Mouse (Mus musculus): ENCODE measurements around the gene Gm42688. TPM values are rescaled to one million over a fixed set of nuclear protein-coding genes. Genes with fewer than 3 reads are reported as not detected.

Gene Gm42688
- polyA plus RNA-seq, 1 experiment: 10.3 TPM

DNA sequence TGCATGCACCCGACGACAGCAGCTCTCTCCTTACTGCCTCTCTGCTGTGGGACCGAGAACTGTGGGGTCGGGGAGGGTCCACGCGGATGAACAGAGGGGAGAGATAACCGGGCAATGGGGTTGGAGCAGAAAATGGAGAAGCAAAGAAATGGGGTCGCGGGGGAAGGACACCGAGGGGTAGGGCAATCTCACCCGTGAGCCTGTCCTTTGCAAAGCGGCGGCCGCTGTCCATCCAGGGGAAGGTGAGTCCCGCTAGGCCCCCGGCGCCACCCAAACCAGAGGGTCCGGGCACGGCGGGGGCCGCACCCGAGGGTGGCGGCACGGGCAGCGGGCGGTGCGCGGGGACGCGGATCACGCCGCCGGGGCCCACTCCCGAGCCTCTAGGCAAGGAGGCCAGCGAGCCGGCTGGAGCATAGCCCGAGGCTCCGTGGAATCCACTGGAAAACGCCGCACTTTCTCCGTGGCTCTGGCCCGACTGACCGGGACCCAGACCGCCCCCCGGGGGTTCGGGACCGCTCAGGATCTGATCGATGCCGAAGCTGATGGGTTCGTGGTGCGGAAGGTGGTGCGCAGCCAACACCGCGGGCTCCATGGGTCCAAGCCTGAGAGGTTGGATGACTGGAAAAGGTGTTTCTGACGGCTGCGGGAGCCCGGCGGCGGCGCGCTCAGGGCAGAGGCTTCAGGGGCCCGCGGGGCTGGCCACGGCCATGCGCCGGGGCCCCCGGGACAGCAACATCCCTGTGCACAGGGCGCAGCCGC is 31.8 kb upstream of the Gm42688 start:
- no peak for TF ChIP-seq CTCF (IDR thresholded peaks at IDR 0.05; ENCODE audit: borderline replicate concordance, extremely low read depth, insufficient read depth, insufficient read length)
- no peak for TF ChIP-seq POLR2A (IDR thresholded peaks at IDR 0.05; ENCODE audit: borderline replicate concordance, extremely low read depth, insufficient read depth, insufficient read length, poor library complexity, severe bottlenecking)
- DNase-seq (ENCODE audit: low read depth): no peak

DNA sequence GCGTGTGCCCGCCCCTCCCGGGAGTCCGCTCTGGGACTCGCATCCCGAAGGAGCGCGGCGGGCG is 31.3 kb upstream of the Gm42688 start, which contains the start of gene Tlx2:
Gene Tlx2, minus strand, starts transcription at position 47 of the 64 bp plus-strand sequence.
- DNase-seq (ENCODE audit: low read depth): no peak
- TF ChIP-seq CTCF (IDR thresholded peaks at IDR 0.05; ENCODE audit: borderline replicate concordance, extremely low read depth, insufficient read depth, insufficient read length) (no peak), POLR2A (IDR thresholded peaks at IDR 0.05; ENCODE audit: borderline replicate concordance, extremely low read depth, insufficient read depth, insufficient read length, poor library complexity, severe bottlenecking) (no peak)

DNA sequence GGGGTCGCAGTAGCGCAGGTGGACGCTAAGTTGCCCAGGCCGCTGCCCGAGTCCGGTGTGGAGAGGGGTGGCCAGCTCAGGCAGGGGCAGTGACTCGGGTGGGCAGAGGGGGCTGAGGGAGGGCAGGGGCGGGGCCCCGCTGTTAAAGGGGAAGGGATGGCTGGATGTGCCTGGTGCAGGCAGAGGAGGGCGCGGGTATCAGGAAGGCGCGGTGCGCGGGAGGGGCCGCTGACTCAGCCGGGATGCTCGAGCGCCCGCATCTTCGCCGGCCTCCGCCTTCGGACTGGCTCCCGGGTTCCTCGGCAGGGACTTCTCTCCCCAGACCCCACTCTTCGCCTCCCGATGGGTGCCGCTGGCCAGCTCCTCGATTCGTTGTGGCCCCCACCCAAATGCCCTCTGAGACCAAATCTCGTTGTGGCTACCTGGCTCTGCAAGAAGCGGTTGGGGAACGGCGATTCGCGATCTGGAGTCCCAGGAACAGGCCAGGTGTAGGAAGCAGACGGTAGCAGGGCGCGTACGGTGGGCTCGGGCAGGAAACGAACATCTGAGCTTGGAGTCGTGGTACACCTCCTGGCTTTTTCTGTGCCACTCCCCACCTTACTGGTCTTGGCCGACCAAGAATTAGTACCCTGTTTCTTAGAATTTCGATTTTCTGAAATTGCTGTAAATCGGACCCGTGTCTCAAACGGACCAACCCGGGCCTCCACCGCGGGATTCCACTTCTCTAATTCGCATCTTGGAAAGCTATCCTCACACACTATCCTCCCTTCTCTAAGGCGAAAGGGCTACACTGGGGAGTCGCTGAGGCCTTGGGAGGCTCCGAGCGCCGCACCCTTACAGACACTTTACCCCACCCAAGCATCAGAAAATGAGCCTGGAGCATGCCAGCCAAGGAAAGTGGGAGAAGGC is 30.9 kb upstream of the Gm42688 start:
- DNase-seq (ENCODE audit: low read depth): peak; percentile 62
- TF ChIP-seq CTCF (IDR thresholded peaks at IDR 0.05; ENCODE audit: borderline replicate concordance, extremely low read depth, insufficient read depth, insufficient read length) (no peak), POLR2A (IDR thresholded peaks at IDR 0.05; ENCODE audit: borderline replicate concordance, extremely low read depth, insufficient read depth, insufficient read length, poor library complexity, severe bottlenecking) (no peak)

DNA sequence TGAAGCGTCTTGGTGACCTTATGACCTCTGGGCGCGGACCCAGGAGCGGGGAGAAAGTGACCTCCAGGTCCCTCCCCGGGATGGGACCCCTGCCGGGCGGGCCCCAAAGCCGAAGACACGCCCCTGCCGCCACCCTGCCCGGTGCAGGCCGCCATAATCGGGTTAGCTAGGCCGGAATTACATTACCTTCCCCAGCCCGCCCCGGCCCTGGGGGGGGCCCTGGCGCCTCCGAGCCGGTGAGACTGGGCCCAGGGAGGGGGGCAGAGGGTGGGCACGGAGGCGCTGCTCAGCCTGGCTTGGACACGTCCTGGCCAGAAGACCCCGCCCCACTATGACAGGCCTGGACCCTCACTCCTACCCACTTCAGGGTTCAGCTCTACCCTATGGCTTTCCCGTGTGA is 30.2 kb upstream of the Gm42688 start:
- TF ChIP-seq CTCF (IDR thresholded peaks at IDR 0.05; ENCODE audit: borderline replicate concordance, extremely low read depth, insufficient read depth, insufficient read length): no peak
- no peak for TF ChIP-seq POLR2A (IDR thresholded peaks at IDR 0.05; ENCODE audit: borderline replicate concordance, extremely low read depth, insufficient read depth, insufficient read length, poor library complexity, severe bottlenecking)
- DNase-seq (ENCODE audit: low read depth): no peak

DNA sequence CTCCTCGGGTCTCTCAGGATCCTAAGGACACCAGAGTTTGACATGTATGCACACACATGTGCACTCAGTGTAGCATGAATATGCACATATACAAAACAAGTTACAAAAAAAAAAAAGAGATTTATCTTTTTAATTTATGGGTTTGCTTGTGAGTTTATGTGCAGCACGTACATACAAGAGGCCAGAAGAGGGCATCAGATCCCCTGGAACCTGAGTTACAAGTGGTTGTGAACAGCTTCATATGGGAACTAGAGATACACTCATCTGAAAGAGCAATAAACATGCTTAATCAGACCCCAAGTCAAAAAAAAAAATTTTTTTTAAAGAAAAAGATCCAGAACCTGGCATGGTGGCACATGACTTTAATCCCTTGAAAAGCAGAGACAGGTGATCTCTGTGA is 26.4 kb upstream of the Gm42688 start:
- peak; percentile 32 for DNase-seq (ENCODE audit: low read depth)
- TF ChIP-seq POLR2A (IDR thresholded peaks at IDR 0.05; ENCODE audit: borderline replicate concordance, extremely low read depth, insufficient read depth, insufficient read length, poor library complexity, severe bottlenecking): no peak
- TF ChIP-seq CTCF (IDR thresholded peaks at IDR 0.05; ENCODE audit: borderline replicate concordance, extremely low read depth, insufficient read depth, insufficient read length): no peak

DNA sequence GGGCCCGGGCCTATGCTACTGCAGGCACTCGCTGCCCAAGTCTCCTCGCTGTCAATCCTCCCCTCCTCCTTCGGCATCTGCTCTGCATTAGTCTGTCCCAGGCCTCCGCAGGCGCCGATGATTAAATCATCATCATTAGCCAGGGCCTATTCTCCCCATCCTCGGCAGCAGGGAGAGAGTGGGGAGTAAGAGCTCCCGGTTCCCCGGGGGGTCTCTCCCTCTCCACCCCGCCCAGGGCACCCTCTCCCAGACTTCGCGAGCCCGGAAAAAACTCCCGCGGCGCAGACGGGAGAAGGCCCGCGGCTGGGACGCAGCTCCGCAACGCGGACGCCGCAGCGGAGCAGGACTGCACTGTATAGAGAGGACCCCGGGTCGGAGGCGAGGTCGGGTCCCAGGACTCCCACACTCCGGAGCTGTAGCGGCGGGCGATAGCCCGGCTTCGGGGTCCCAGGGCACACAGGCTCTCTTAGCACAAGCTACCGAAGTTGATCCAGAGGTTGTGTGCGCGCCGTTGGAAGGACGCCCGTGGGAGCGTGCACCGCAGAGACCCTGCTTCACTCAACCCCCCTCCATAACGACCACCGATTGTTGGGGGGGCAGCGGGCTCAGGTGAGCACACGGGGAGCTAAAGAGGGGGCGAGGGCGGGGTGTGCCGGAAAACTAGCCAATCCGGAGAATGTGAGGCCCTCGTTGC is 23.6 kb upstream of the Gm42688 start, which contains the start of gene Pcgf1:
Gene Pcgf1, plus strand, starts transcription at position 240 of the 694 bp plus-strand sequence.
- peak; percentile 53 for DNase-seq (ENCODE audit: low read depth)
- no peak; the same call in 1 of the 2 replicates for TF ChIP-seq POLR2A (IDR thresholded peaks at IDR 0.05; ENCODE audit: borderline replicate concordance, extremely low read depth, insufficient read depth, insufficient read length, poor library complexity, severe bottlenecking)
- TF ChIP-seq CTCF (IDR thresholded peaks at IDR 0.05; ENCODE audit: borderline replicate concordance, extremely low read depth, insufficient read depth, insufficient read length): no peak

DNA sequence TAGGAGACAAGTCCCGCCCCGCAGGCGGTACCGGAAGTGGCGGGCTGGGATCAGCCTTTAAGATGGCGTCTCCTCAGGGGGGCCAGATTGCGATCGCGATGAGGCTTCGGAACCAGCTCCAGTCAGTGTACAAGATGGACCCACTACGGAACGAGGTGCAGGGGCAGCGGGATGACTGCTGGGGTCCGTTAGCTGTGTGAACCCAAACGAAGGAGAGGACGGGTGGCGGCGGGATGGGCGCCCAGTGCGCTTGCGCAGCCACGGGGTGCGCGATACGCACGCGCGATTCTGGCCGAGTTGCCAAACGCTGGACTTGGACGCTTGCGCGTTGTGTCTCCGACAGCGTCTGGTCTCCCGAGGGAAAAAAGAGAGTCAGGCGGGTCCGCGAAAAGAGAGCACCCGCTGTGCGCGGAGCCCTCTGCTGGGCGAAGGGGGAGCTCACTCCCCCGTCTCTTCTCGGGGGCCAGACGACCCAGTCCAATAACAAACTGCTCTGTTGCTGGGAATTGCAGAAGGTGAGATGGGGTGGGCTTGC is 23.0 kb upstream of the Gm42688 start:
- TF ChIP-seq POLR2A (IDR thresholded peaks at IDR 0.05; ENCODE audit: borderline replicate concordance, extremely low read depth, insufficient read depth, insufficient read length, poor library complexity, severe bottlenecking) (0 out of 2 replicates have a peak, but pooled peaks have one; percentile 20), CTCF (IDR thresholded peaks at IDR 0.05; ENCODE audit: borderline replicate concordance, extremely low read depth, insufficient read depth, insufficient read length) (peak; percentile 49; the same call in 1 of the 2 replicates)
- peak; percentile 99 for DNase-seq (ENCODE audit: low read depth)

DNA sequence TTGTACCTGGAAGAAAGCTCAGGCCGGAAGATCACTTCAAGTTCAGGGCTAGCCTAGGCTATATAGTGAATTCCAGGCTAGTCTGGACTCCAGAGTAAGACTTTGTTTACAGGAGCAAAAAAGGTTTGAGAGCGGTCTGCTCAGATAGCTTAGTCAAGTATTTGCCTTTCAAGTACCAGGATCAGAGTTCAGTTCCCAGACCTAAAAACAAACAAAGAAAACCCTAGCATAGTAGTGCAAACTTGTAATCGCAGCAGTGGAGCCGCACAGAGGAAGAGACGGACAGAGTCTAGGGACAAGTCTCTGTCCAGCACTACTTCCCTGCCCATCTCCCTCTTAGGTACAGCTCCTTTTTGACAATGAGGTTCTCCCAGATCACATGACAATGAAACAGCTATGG is 21.2 kb upstream of the Gm42688 start:
- DNase-seq (ENCODE audit: low read depth): no peak
- TF ChIP-seq CTCF (IDR thresholded peaks at IDR 0.05; ENCODE audit: borderline replicate concordance, extremely low read depth, insufficient read depth, insufficient read length) (no peak), POLR2A (IDR thresholded peaks at IDR 0.05; ENCODE audit: borderline replicate concordance, extremely low read depth, insufficient read depth, insufficient read length, poor library complexity, severe bottlenecking) (no peak)

DNA sequence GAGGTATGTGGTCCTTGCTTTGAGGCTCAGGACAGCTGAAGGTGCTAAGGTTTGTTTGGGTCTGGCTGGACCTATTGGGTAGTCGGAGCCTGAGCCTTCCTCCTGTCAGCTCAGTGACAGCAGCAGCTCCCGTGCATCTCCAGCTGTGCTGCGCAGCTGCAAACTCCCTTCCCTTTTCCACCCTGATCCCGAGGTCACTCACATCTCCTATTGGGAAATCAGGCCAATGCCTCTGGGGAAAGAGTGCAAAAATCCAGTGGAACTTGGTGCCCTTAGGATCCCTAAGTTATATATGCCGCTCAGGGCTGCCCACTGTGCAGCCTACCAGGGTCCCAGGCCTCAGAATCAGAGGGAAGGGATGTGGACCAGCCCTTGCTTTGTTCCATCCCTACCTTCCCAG is 17.9 kb upstream of the Gm42688 start:
- TF ChIP-seq CTCF (IDR thresholded peaks at IDR 0.05; ENCODE audit: borderline replicate concordance, extremely low read depth, insufficient read depth, insufficient read length): no peak
- TF ChIP-seq POLR2A (IDR thresholded peaks at IDR 0.05; ENCODE audit: borderline replicate concordance, extremely low read depth, insufficient read depth, insufficient read length, poor library complexity, severe bottlenecking): no peak
- no peak for DNase-seq (ENCODE audit: low read depth)

DNA sequence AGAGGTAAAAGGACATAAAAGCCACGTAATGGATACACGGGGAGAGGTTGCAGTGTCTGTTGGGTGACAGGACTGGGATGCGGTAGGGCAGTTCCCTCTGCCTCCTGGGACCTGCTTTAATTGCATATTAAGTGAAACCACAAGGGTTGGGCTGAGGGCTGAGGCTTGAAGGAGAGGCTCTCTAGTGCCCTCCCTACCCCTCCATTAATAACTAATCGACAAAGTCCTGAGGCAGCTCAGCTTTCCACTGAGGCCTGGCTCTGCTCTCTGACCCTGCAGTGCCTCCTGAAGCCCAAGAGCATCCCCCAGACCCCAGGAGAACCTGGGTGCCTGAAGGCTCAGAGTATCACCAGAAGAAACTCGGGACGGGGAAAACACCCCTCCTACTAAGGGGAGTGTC is 16.9 kb upstream of the Gm42688 start:
- TF ChIP-seq POLR2A (IDR thresholded peaks at IDR 0.05; ENCODE audit: borderline replicate concordance, extremely low read depth, insufficient read depth, insufficient read length, poor library complexity, severe bottlenecking) (no peak), CTCF (IDR thresholded peaks at IDR 0.05; ENCODE audit: borderline replicate concordance, extremely low read depth, insufficient read depth, insufficient read length) (no peak)
- no peak for DNase-seq (ENCODE audit: low read depth)

Measured in brain, embryonic 14.5 days (tissue).